Mouse (Mus musculus) MEL (cell line): ENCODE data around the gene Wdr18.

ENCODE experiments used
- BHLHE40 ChIP-seq: IDR thresholded peaks from 2 replicates; pipeline ENCODE4 v1.6.1; 2012; ENCODE audit warnings: low read depth, mild to moderate bottlenecking, inconsistent platforms, low read length, improper control_type of control experiment, borderline replicate concordance
- CHD2 ChIP-seq: IDR thresholded peaks from 2 replicates; pipeline ENCODE4 v1.6.1; 2011; ENCODE audit warnings: low read length, improper control_type of control experiment
- CTCF ChIP-seq, 3 experiments: IDR thresholded peaks in 2 of 3; conservative IDR thresholded peaks in 1 of 3; 2 replicates each; pipeline ENCODE4 v1.5.1; 2011 to 2012; ENCODE audit warnings: low read length in 3 of 3, low read depth in 2 of 3, mild to moderate bottlenecking in 2 of 3, improper control_type of control experiment in 1 of 3, inconsistent platforms in 1 of 3, mixed read lengths in 1 of 3, moderate library complexity in 1 of 3; ENCODE audit not compliant: control insufficient read depth in 1 of 3, insufficient read depth in 1 of 3, poor library complexity in 1 of 3, severe bottlenecking in 1 of 3
- ELF1 ChIP-seq: IDR thresholded peaks from 2 replicates; pipeline ENCODE4 v1.6.1; 2014; ENCODE audit warnings: low read depth, mild to moderate bottlenecking, inconsistent platforms, low read length, improper control_type of control experiment, moderate library complexity
- MAFK ChIP-seq: IDR thresholded peaks from 2 replicates; pipeline ENCODE4 v1.6.1; 2011; ENCODE audit warnings: low read depth, mild to moderate bottlenecking, low read length, improper control_type of control experiment, borderline replicate concordance
- MAX ChIP-seq: IDR thresholded peaks from 2 replicates; pipeline ENCODE4 v1.6.1; 2011; ENCODE audit warnings: low read length, improper control_type of control experiment
- MAZ ChIP-seq: IDR thresholded peaks from 2 replicates; pipeline ENCODE4 v1.6.1; 2012; ENCODE audit warnings: low read depth, mild to moderate bottlenecking, inconsistent platforms, low read length, improper control_type of control experiment
- MEF2A ChIP-seq: IDR thresholded peaks from 2 replicates; pipeline ENCODE4 v1.6.1; 2014; ENCODE audit warnings: low read depth, mild to moderate bottlenecking, inconsistent platforms, low read length, improper control_type of control experiment; ENCODE audit not compliant: poor library complexity, insufficient replicate concordance, severe bottlenecking; ENCODE audit errors: extremely low read depth
- POLR2A ChIP-seq, 2 experiments: IDR thresholded peaks; 2 replicates each; pipeline ENCODE4 v1.6.1; 2011 to 2012; ENCODE audit warnings: low read length in 2 of 2, mild to moderate bottlenecking in 2 of 2, control low read depth in 1 of 2, improper control_type of control experiment in 1 of 2, low read depth in 1 of 2, moderate library complexity in 1 of 2; ENCODE audit not compliant: control insufficient read depth in 1 of 2, insufficient read depth in 1 of 2, poor library complexity in 1 of 2
- TAL1 ChIP-seq: IDR thresholded peaks from 2 replicates; pipeline ENCODE4 v1.6.1; 2012; ENCODE audit warnings: mild to moderate bottlenecking, inconsistent platforms, low read length, moderate library complexity, mixed read lengths
- TCF12 ChIP-seq: IDR thresholded peaks from 2 replicates; pipeline ENCODE4 v1.6.1; 2014; ENCODE audit warnings: low read depth, mild to moderate bottlenecking, inconsistent platforms, low read length, improper control_type of control experiment, moderate library complexity

DNA sequence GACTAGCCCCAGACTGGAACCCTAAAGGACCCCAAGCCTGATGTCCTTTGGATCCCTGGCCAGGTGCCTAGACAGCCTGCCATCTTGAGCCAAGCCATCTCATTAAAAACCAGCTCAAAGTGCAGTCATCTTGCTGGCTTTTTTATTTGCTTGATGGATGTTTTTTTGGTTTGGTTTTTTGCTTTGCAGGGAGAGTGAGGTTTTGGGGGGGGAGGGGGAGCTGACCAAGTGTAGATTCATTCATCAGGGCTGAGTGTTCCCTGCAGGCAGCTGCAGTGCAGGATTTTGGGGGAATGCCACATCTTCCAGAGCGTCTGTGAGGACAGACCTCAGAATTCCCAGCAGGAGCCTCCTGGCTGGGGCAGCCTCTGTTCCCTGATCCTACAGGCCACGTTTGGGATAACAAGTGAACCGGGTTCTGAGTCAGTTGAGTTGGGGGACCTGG is 9.2 kb downstream of the Wdr18 start:
- TF ChIP-seq ELF1 = no peak
- peak in 1 of 2 experiments; percentile 18; a peak in 1 of 4 replicates for TF ChIP-seq POLR2A (IDR thresholded peaks at IDR 0.05; ENCODE audit: control insufficient read depth in 1 of 2, insufficient read depth in 1 of 2, low read depth in 1 of 2, low read length in 2 of 2, poor library complexity in 1 of 2)
- TF ChIP-seq MAZ = no peak
- TF ChIP-seq BHLHE40 = no peak
- TF ChIP-seq MAFK = no peak
- TF ChIP-seq TCF12 = no peak
- no peak for TF ChIP-seq TAL1
- TF ChIP-seq MAX = no peak
- no peak for TF ChIP-seq MEF2A
- TF ChIP-seq CTCF (IDR thresholded peaks at IDR 0.05 in 2 of 3, conservative IDR thresholded peaks at IDR 0.05 in 1 of 3; ENCODE audit: control insufficient read depth in 1 of 3, insufficient read depth in 1 of 3, low read depth in 2 of 3, low read length in 3 of 3, poor library complexity in 1 of 3, severe bottlenecking in 1 of 3) = no peak
- no peak for TF ChIP-seq CHD2
